Mouse (Mus musculus): ENCODE results near the gene Oprd1. TPM values are rescaled to one million over a fixed set of nuclear protein-coding genes. Genes with fewer than 3 reads are reported as not detected.

Oprd1 gene
- polyA plus RNA-seq (2014; fragmentation: Nextera tagmentation; extraction: Ambion mirVana), result 0.06 TPM in 1 of 2 replicates, not detected in the other

GRCm38 (mm10) chr4:132144080-132144841 lies at the start of gene Oprd1:
Gene Oprd1 (minus strand): TSS chr4:132144486.
- no peak for ATAC-seq (ENCODE audit: low FRiP score)
- Histone ChIP-seq H3K9me3 (ENCODE audit: control insufficient read depth, low read length) (no peaks in the 10 kb centered on the region), H3K9ac (ENCODE audit: low read depth, low read length) (no peak within 1 kb of the TSS), H3K27me3 (ENCODE audit: control insufficient read depth, insufficient read depth, low read length) (peaks cover 39% of the 10 kb centered on the region), H3K4me1 (replicated peaks; ENCODE audit: control insufficient read depth, insufficient read depth, low read length) (no peaks in the 10 kb centered on the region), H3K27ac (ENCODE audit: low read depth, low read length) (no peak within 1 kb of the TSS), H3K4me2 (replicated peaks; ENCODE audit: low read depth, low read length) (peak within 1 kb of the TSS; percentile 76), H3K4me3 (ENCODE audit: low read depth, low read length) (peak within 1 kb of the TSS; percentile 37), H3K36me3 (ENCODE audit: control insufficient read depth, insufficient read depth, low read length) (no peaks in the 10 kb centered on the region)
- peak; percentile 42 for DNase-seq (ENCODE audit: low spot score)
- under 1% methylated on average over 78 of the region's 89 CpGs for WGBS

DNA sequence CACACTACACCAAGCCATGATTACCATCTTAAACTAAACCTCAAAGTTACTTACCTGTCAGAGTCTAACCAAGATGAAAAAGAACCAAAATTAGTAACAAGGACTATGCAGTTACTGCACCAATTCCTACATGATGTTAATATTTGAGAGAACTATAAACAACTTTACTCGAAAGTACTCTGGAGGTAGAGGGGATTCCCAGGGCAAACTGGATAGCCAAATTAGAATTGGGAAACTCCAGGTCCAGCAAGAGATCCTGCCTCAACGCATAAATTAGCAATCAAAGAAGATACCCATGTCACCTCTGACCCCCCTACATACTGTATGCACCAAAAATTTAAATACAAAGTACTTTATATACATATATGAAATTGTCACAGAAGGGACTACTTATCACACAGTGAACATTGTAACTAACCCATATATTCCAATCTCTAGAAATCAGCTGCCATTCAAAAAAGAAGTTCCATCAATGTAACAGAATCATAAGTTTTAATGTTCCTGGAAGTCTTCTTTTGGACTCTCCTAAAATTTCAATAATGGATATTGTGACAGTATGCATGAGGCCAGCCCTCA lies 43.6 kb upstream of the Oprd1 start:
- Histone ChIP-seq H3K27ac (ENCODE audit: low read depth, low read length) (no peak overlapping the region), H3K36me3 (ENCODE audit: control insufficient read depth, insufficient read depth, low read length) (no peaks in the 10 kb centered on the region; the same call in 1 of the 2 replicates), H3K4me1 (replicated peaks; ENCODE audit: control insufficient read depth, insufficient read depth, low read length) (no peaks in the 10 kb centered on the region), H3K4me3 (ENCODE audit: low read depth, low read length) (no peak overlapping the region), H3K27me3 (ENCODE audit: control insufficient read depth, insufficient read depth, low read length) (no peaks in the 10 kb centered on the region), H3K9ac (ENCODE audit: low read depth, low read length) (no peak overlapping the region), H3K9me3 (ENCODE audit: control insufficient read depth, low read length) (no peaks in the 10 kb centered on the region), H3K4me2 (replicated peaks; ENCODE audit: low read depth, low read length) (no peak overlapping the region)
- ATAC-seq (ENCODE audit: low FRiP score), result no peak
- no peak for DNase-seq (ENCODE audit: low spot score)
- 93% methylated on average over 2 of the region's 2 CpGs for WGBS

- 94% methylated on average over 3 of the region's 3 CpGs for WGBS
- Histone ChIP-seq H3K36me3 (ENCODE audit: control insufficient read depth, insufficient read depth, low read length) (no peaks in the 10 kb centered on the region), H3K9ac (ENCODE audit: low read depth, low read length) (no peak overlapping the region), H3K4me2 (replicated peaks; ENCODE audit: low read depth, low read length) (no peak overlapping the region), H3K4me1 (replicated peaks; ENCODE audit: control insufficient read depth, insufficient read depth, low read length) (no peaks in the 10 kb centered on the region), H3K27me3 (ENCODE audit: control insufficient read depth, insufficient read depth, low read length) (no peaks in the 10 kb centered on the region), H3K9me3 (ENCODE audit: control insufficient read depth, low read length) (no peaks in the 10 kb centered on the region), H3K4me3 (ENCODE audit: low read depth, low read length) (no peak overlapping the region), H3K27ac (ENCODE audit: low read depth, low read length) (no peak overlapping the region)
- DNase-seq (ENCODE audit: low spot score), result no peak
- ATAC-seq (ENCODE audit: low FRiP score), result no peak
These were observed 38.9 kb upstream of the Oprd1 start for GRCm38 (mm10) chr4:132183162-132183561.

DNA sequence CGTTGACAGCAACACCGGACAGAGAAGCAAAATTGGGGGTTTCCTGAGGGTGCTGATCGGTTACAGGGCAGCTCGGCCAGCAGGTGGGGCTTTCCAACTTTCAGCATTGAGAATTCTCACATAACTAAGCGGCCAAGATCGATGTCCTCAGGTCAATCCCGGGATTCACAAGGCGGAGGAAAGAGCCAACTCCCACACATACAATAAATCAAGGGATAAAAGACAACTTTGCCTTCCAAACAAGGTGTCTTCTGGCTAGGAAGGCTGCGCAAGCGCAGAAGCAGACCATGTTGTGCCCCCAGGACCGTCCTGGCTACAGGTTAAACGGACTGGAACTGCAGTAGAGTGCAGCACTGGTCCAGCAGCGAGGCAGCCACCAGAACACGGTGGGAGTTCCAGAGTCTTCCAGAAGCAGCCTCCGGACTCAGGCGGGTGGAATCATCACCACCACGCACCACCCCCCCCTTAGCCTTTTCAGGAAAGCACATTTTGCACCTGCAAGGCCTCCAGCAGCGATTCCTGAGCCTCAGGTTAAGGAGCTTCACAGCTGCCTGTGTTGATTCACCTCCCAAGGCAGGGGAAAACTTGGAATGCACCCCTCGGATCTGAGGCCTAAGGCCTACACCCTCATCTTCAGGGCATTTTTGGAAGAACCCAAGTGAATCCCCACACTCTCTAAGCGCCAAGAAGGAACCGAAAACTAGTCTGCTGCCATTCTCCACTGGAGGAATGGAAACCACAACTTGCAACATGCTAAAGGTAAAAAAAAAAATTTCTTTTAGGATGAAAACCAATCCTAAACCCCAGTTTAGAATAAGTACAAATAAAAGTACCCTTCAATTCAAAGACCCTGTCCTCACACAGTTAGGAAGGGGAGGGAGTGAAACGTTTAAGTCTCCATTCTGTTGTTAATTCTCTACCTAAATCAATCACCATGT lies 37.7 kb upstream of the Oprd1 start:
- Histone ChIP-seq H3K27me3 (ENCODE audit: control insufficient read depth, insufficient read depth, low read length) (no peaks in the 10 kb centered on the region), H3K36me3 (ENCODE audit: control insufficient read depth, insufficient read depth, low read length) (no peaks in the 10 kb centered on the region), H3K4me1 (replicated peaks; ENCODE audit: control insufficient read depth, insufficient read depth, low read length) (no peaks in the 10 kb centered on the region), H3K9me3 (ENCODE audit: control insufficient read depth, low read length) (no peaks in the 10 kb centered on the region), H3K27ac (ENCODE audit: low read depth, low read length) (0 out of 2 replicates have a peak overlapping the region, but pooled peaks have one; percentile 6), H3K9ac (ENCODE audit: low read depth, low read length) (no peak overlapping the region), H3K4me2 (replicated peaks; ENCODE audit: low read depth, low read length) (no peak overlapping the region), H3K4me3 (ENCODE audit: low read depth, low read length) (no peak overlapping the region)
- ATAC-seq (ENCODE audit: low FRiP score) (no peak), DNase-seq (ENCODE audit: low spot score) (peak; percentile 29)
- 67% methylated on average over 22 of the region's 22 CpGs for WGBS

DNA sequence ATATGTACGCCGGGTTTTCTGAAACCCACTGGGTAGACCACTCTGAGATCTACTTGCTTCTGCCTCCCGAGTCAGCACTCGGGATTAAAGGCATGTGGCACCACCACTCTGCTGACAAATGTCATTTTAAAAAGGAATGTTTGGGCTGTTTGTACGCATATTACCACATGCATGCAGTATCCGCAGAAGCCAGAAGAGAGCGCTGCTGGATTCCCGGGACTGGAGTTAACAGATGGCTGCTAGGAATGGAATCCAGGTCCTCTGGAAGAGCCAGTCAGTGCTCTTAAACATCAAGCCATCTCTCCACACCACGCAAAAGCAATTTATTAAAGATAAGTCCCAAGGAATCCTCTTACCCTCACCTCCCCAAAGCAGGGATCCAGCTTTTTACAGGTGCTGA lies 36.4 kb upstream of the Oprd1 start:
- Histone ChIP-seq H3K9me3 (ENCODE audit: control insufficient read depth, low read length) (no peaks in the 10 kb centered on the region), H3K9ac (ENCODE audit: low read depth, low read length) (no peak overlapping the region), H3K27ac (ENCODE audit: low read depth, low read length) (no peak overlapping the region), H3K4me3 (ENCODE audit: low read depth, low read length) (no peak overlapping the region), H3K36me3 (ENCODE audit: control insufficient read depth, insufficient read depth, low read length) (no peaks in the 10 kb centered on the region), H3K27me3 (ENCODE audit: control insufficient read depth, insufficient read depth, low read length) (no peaks in the 10 kb centered on the region), H3K4me1 (replicated peaks; ENCODE audit: control insufficient read depth, insufficient read depth, low read length) (no peaks in the 10 kb centered on the region), H3K4me2 (replicated peaks; ENCODE audit: low read depth, low read length) (no peak overlapping the region)
- 78% methylated on average over 9 of the region's 9 CpGs for WGBS
- peak; percentile 65 for DNase-seq (ENCODE audit: low spot score)
- ATAC-seq (ENCODE audit: low FRiP score), result no peak

- ATAC-seq (ENCODE audit: low FRiP score), result peak; percentile 76; the same call in 1 of the 2 replicates
- no peak overlapping the region for H3K4me3 ChIP-seq (ENCODE audit: low read depth, low read length)
- no peaks in the 10 kb centered on the region for H3K36me3 ChIP-seq (ENCODE audit: control insufficient read depth, insufficient read depth, low read length)
- DNase-seq (ENCODE audit: low spot score), result peak; percentile 88
- H3K4me1 ChIP-seq (replicated peaks; ENCODE audit: control insufficient read depth, insufficient read depth, low read length), result no peaks in the 10 kb centered on the region
- no peak overlapping the region for H3K27ac ChIP-seq (ENCODE audit: low read depth, low read length)
- H3K27me3 ChIP-seq (ENCODE audit: control insufficient read depth, insufficient read depth, low read length), result no peaks in the 10 kb centered on the region
- no peaks in the 10 kb centered on the region for H3K9me3 ChIP-seq (ENCODE audit: control insufficient read depth, low read length)
- no peak overlapping the region for H3K4me2 ChIP-seq (replicated peaks; ENCODE audit: low read depth, low read length)
- WGBS, result 11% methylated on average over 10 of the region's 10 CpGs
- no peak overlapping the region for H3K9ac ChIP-seq (ENCODE audit: low read depth, low read length)
These were observed 34.4 kb upstream of the Oprd1 start for GRCm38 (mm10) chr4:132178630-132179059.

GRCm38 (mm10) chr4:132176474-132176873 lies 32.2 kb upstream of the Oprd1 start:
- Histone ChIP-seq H3K27ac (ENCODE audit: low read depth, low read length) (no peak overlapping the region), H3K27me3 (ENCODE audit: control insufficient read depth, insufficient read depth, low read length) (no peaks in the 10 kb centered on the region), H3K4me1 (replicated peaks; ENCODE audit: control insufficient read depth, insufficient read depth, low read length) (no peaks in the 10 kb centered on the region), H3K36me3 (ENCODE audit: control insufficient read depth, insufficient read depth, low read length) (no peaks in the 10 kb centered on the region), H3K9me3 (ENCODE audit: control insufficient read depth, low read length) (no peaks in the 10 kb centered on the region), H3K4me2 (replicated peaks; ENCODE audit: low read depth, low read length) (no peak overlapping the region), H3K9ac (ENCODE audit: low read depth, low read length) (no peak overlapping the region), H3K4me3 (ENCODE audit: low read depth, low read length) (no peak overlapping the region)
- DNase-seq (ENCODE audit: low spot score) (no peak), ATAC-seq (ENCODE audit: low FRiP score) (no peak)
- WGBS, result 48% methylated on average over 10 of the region's 10 CpGs

DNA sequence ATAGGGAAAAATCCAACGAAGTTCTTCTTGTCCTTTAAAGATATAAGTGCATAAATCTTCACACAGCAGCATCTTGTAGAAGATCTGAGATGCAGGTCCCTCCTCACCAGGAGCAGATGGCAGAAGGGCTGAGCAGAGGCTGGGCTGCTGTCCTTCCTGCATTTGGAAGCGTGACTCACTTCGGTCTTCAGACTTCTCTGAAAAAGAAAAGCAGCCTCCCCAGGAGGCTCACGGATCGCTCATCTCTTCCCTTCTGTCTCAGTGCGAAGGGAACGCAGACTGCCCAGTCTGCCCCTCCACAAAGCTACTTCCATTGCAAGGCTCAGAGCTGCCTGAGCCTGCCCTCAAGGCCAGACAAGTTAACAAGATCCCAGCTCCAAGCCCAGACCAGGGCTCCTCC lies 26.6 kb upstream of the Oprd1 start:
- Histone ChIP-seq H3K9me3 (ENCODE audit: control insufficient read depth, low read length) (no peaks in the 10 kb centered on the region), H3K27me3 (ENCODE audit: control insufficient read depth, insufficient read depth, low read length) (no peaks in the 10 kb centered on the region), H3K4me1 (replicated peaks; ENCODE audit: control insufficient read depth, insufficient read depth, low read length) (no peaks in the 10 kb centered on the region), H3K27ac (ENCODE audit: low read depth, low read length) (no peak overlapping the region), H3K4me2 (replicated peaks; ENCODE audit: low read depth, low read length) (no peak overlapping the region), H3K9ac (ENCODE audit: low read depth, low read length) (no peak overlapping the region), H3K4me3 (ENCODE audit: low read depth, low read length) (no peak overlapping the region), H3K36me3 (ENCODE audit: control insufficient read depth, insufficient read depth, low read length) (no peaks in the 10 kb centered on the region)
- WGBS, result 16% methylated on average over 7 of the region's 7 CpGs
- ATAC-seq (ENCODE audit: low FRiP score), result no peak
- DNase-seq (ENCODE audit: low spot score), result no peak
